In genomic region chr6:83101316-83101687, GRCm38 (mm10) we compare ENCODE assay signal across 8 mouse cellular contexts. TPM values are rescaled to one million over a fixed set of nuclear protein-coding genes. Genes with fewer than 3 reads are reported as not detected.
DNase-seq lines count a peak whose midpoint lies in the region; ATAC-seq and TF ChIP-seq lines count a peak whose summit lies in the region.

Gene Ccdc142, plus strand, starts transcription at chr6:83101601.
Gene Gm42688, plus strand, starts transcription at chr6:83101617.

- H3K9me3 ChIP-seq in ES-Bruce4 (replicated peaks; ENCODE audit: control insufficient read depth, insufficient read depth, low read length, poor library complexity, severe bottlenecking): no peaks in the 10 kb centered on the region
- H3K9me3 ChIP-seq in forebrain, embryonic 12.5 days: no peaks in the 10 kb centered on the region
- no peaks in the 10 kb centered on the region for H3K9me3 ChIP-seq in heart, postnatal 0 days (replicated peaks; ENCODE audit: control insufficient read depth, low read length)
- no peaks in the 10 kb centered on the region for H3K9me3 ChIP-seq in liver, embryonic 14.5 days (ENCODE audit: control insufficient read depth, low read length)
- no peaks in the 10 kb centered on the region for H3K9me3 ChIP-seq in neural tube, embryonic 12.5 days

- H3K27ac ChIP-seq in ES-Bruce4 (ENCODE audit: insufficient read depth, low read length): no peak within 1 kb of the TSS
- H3K27ac ChIP-seq in forebrain, embryonic 12.5 days: peak within 1 kb of the TSS; percentile 64
- H3K27ac ChIP-seq in heart, postnatal 0 days (ENCODE audit: low read depth): peak within 1 kb of the TSS; percentile 85
- peak within 1 kb of the TSS; percentile 60 for H3K27ac ChIP-seq in liver, embryonic 14.5 days
- peak within 1 kb of the TSS; percentile 65; the same call in 1 of the 2 replicates for H3K27ac ChIP-seq in neural tube, embryonic 12.5 days

- no peaks in the 10 kb centered on the region for H3K36me3 ChIP-seq in ES-Bruce4 (ENCODE audit: control insufficient read depth, insufficient read depth, low read length, poor library complexity, severe bottlenecking)
- no peaks in the 10 kb centered on the region for H3K36me3 ChIP-seq in forebrain, embryonic 12.5 days (replicated peaks)
- peaks cover 8% of the 10 kb centered on the region for H3K36me3 ChIP-seq in heart, postnatal 0 days (replicated peaks; ENCODE audit: control insufficient read depth, insufficient read depth, low read length)
- H3K36me3 ChIP-seq in liver, embryonic 14.5 days (replicated peaks; ENCODE audit: control insufficient read depth, insufficient read depth, low read depth): no peaks in the 10 kb centered on the region
- H3K36me3 ChIP-seq in neural tube, embryonic 12.5 days: peaks cover 3% of the 10 kb centered on the region; the same call in 1 of the 2 replicates

- peak within 1 kb of the TSS; percentile 42 for H3K9ac ChIP-seq in ES-Bruce4 (ENCODE audit: low read depth, poor library complexity, severe bottlenecking)
- H3K9ac ChIP-seq in forebrain, embryonic 12.5 days: peak within 1 kb of the TSS; percentile 69
- peak within 1 kb of the TSS; percentile 75 for H3K9ac ChIP-seq in heart, postnatal 0 days (replicated peaks; ENCODE audit: low read depth, low read length)
- H3K9ac ChIP-seq in liver, embryonic 14.5 days (replicated peaks): peak within 1 kb of the TSS; percentile 86
- H3K9ac ChIP-seq in neural tube, embryonic 12.5 days: peak within 1 kb of the TSS; percentile 85

- peak; percentile 95 for ATAC-seq in cerebellum, adult (ENCODE audit: insufficient number of reproducible peaks, low FRiP score, low TSS enrichment)
- peak; percentile 85 for ATAC-seq in forebrain, embryonic 12.5 days (ENCODE audit: low FRiP score)
- ATAC-seq in heart, postnatal 0 days (ENCODE audit: insufficient read depth, low read depth): peak; percentile 87
- peak; percentile 83 for ATAC-seq in liver, embryonic 14.5 days (ENCODE audit: insufficient read depth)
- ATAC-seq in neural tube, embryonic 12.5 days (ENCODE audit: low FRiP score, low read depth): peak; percentile 92

- TF ChIP-seq CTCF in ES-Bruce4 (IDR thresholded peaks at IDR 0.05; ENCODE audit: low read depth, low read length): peak; percentile 46
- TF ChIP-seq CTCF in heart, postnatal 0 days (IDR thresholded peaks at IDR 0.05; ENCODE audit: low read depth): peak; percentile 67
- TF ChIP-seq CTCF in liver, embryonic 14.5 days (IDR thresholded peaks at IDR 0.05; ENCODE audit: low read depth): peak; percentile 87

- no peak for TF ChIP-seq POLR2A in ES-Bruce4 (IDR thresholded peaks at IDR 0.05; ENCODE audit: insufficient read depth, low read length)

- H3K4me2 ChIP-seq in forebrain, embryonic 12.5 days: peak within 1 kb of the TSS; percentile 94
- H3K4me2 ChIP-seq in heart, postnatal 0 days (ENCODE audit: low read depth, low read length): peak within 1 kb of the TSS; percentile 97
- H3K4me2 ChIP-seq in liver, embryonic 14.5 days (ENCODE audit: low read depth): peak within 1 kb of the TSS; percentile 93
- peak within 1 kb of the TSS; percentile 99 for H3K4me2 ChIP-seq in neural tube, embryonic 12.5 days (replicated peaks)

- no peak for TF ChIP-seq EP300 in ES-Bruce4 (IDR thresholded peaks at IDR 0.05; ENCODE audit: insufficient read depth, low read depth, low read length)
- no peak for TF ChIP-seq EP300 in heart, postnatal 0 days (IDR thresholded peaks at IDR 0.05; ENCODE audit: low read depth)
- no peak for TF ChIP-seq EP300 in liver, embryonic 14.5 days (IDR thresholded peaks at IDR 0.05; ENCODE audit: low read depth)

- DNase-seq in heart, postnatal 0 days (ENCODE audit: low spot score): peak; percentile 91
- DNase-seq in kidney, postnatal 36 days: peak; percentile 94 to 95
- DNase-seq in liver, embryonic 14.5 days (ENCODE audit: low read depth in 3 of 3, low spot score in 3 of 3): peak; percentile 84 to 91 (median 86)
- DNase-seq in telencephalon, adult 2 months (ENCODE audit: low read depth, low spot score): peak; percentile 88

- under 1% methylated on average over 25 of the region's 25 CpGs for WGBS in forebrain, embryonic 12.5 days
- WGBS in heart, postnatal 0 days: under 1% methylated on average over 25 of the region's 25 CpGs
- under 1% methylated on average over 25 of the region's 25 CpGs for WGBS in liver, embryonic 14.5 days (ENCODE audit: insufficient replicate concordance)
- WGBS in neural tube, embryonic 12.5 days: under 1% methylated on average over 25 of the region's 25 CpGs

- no peaks in the 10 kb centered on the region for H3K4me1 ChIP-seq in ES-Bruce4 (ENCODE audit: control insufficient read depth, insufficient read depth, low read length)
- H3K4me1 ChIP-seq in forebrain, embryonic 12.5 days: peaks cover 21% of the 10 kb centered on the region
- 0 out of 2 replicates have a peak, but pooled peaks cover 10% of the 10 kb centered on the region for H3K4me1 ChIP-seq in heart, postnatal 0 days (ENCODE audit: control insufficient read depth, insufficient read depth)
- H3K4me1 ChIP-seq in liver, embryonic 14.5 days (replicated peaks; ENCODE audit: control insufficient read depth in 2 of 2, insufficient read depth in 2 of 2, low read length in 1 of 2): peaks cover 8% of the 10 kb centered on the region in 2 experiments
- H3K4me1 ChIP-seq in neural tube, embryonic 12.5 days: peaks cover 18% of the 10 kb centered on the region

- no peaks in the 10 kb centered on the region for H3K27me3 ChIP-seq in ES-Bruce4 (ENCODE audit: control insufficient read depth, insufficient read depth, low read length, poor library complexity, severe bottlenecking)
- peaks cover 29% of the 10 kb centered on the region for H3K27me3 ChIP-seq in forebrain, embryonic 12.5 days
- no peaks in the 10 kb centered on the region for H3K27me3 ChIP-seq in heart, postnatal 0 days (ENCODE audit: control insufficient read depth, insufficient read depth, low read length)
- no peaks in the 10 kb centered on the region for H3K27me3 ChIP-seq in liver, embryonic 14.5 days (ENCODE audit: control insufficient read depth, insufficient read depth, low read length)
- H3K27me3 ChIP-seq in neural tube, embryonic 12.5 days (replicated peaks): peaks cover 3% of the 10 kb centered on the region; the same call in 1 of the 2 replicates

- H3K4me3 ChIP-seq in ES-Bruce4 (ENCODE audit: low read depth, low read length): peak within 1 kb of the TSS; percentile 87
- H3K4me3 ChIP-seq in forebrain, embryonic 12.5 days (replicated peaks): peak within 1 kb of the TSS; percentile 77
- H3K4me3 ChIP-seq in heart, postnatal 0 days (ENCODE audit: low read depth, low read length): peak within 1 kb of the TSS; percentile 72
- peak within 1 kb of the TSS; percentile 63 to 81 for H3K4me3 ChIP-seq in liver, embryonic 14.5 days (ENCODE audit: insufficient read depth in 1 of 2, low read depth in 2 of 2, low read length in 2 of 2)
- peak within 1 kb of the TSS; percentile 76 for H3K4me3 ChIP-seq in neural tube, embryonic 12.5 days

RNA-seq across cellular contexts. Expression of gene Ccdc142, which starts in this region (rescaled TPM):
- not detected in 2 replicates for polyA plus RNA-seq in ES-Bruce4 (2011; ENCODE audit: insufficient read depth, insufficient read length, low read depth, missing spikeins)
- 2.6 and 3.4 TPM in 2 replicates for polyA plus RNA-seq in forebrain, embryonic 12.5 days (2016; fragmentation: Nextera tagmentation; extraction: Ambion mirVana)
- total RNA-seq in heart, postnatal 0 days (2014; rRNA removed; ENCODE audit: low replicate concordance): 0.11 and 0.97 TPM in 2 replicates
- 1.1 and 1.6 TPM in 2 replicates for polyA plus RNA-seq in heart, postnatal 0 days (2015; fragmentation: Nextera tagmentation; extraction: Ambion mirVana)
- polyA plus RNA-seq in liver, embryonic 14.5 days (2012; rRNA removed): 1.0 and 1.1 TPM in 2 replicates
- 0.23 and 0.39 TPM in 2 replicates for polyA plus RNA-seq in liver, embryonic 14.5 days (2014; fragmentation: Nextera tagmentation; extraction: Ambion mirVana)
- 2.7 and 4.3 TPM in 2 replicates for polyA plus RNA-seq in neural tube, embryonic 12.5 days (2016; fragmentation: Nextera tagmentation; extraction: Ambion mirVana)

RNA-seq across cellular contexts. Expression of gene Gm42688, which starts in this region (rescaled TPM):
- 0.45 and 1.2 TPM in 2 replicates for polyA plus RNA-seq in ES-Bruce4 (2011; ENCODE audit: insufficient read depth, insufficient read length, low read depth, missing spikeins)
- polyA plus RNA-seq in forebrain, embryonic 12.5 days (2016; fragmentation: Nextera tagmentation; extraction: Ambion mirVana): 3.4 and 3.7 TPM in 2 replicates
- 2.4 and 3.4 TPM in 2 replicates for total RNA-seq in heart, postnatal 0 days (2014; rRNA removed; ENCODE audit: low replicate concordance)
- 1.1 and 1.4 TPM in 2 replicates for polyA plus RNA-seq in heart, postnatal 0 days (2015; fragmentation: Nextera tagmentation; extraction: Ambion mirVana)
- 2.2 and 2.4 TPM in 2 replicates for polyA plus RNA-seq in liver, embryonic 14.5 days (2012; rRNA removed)
- 0.76 and 0.86 TPM in 2 replicates for polyA plus RNA-seq in liver, embryonic 14.5 days (2014; fragmentation: Nextera tagmentation; extraction: Ambion mirVana)
- 4.8 and 5.1 TPM in 2 replicates for polyA plus RNA-seq in neural tube, embryonic 12.5 days (2016; fragmentation: Nextera tagmentation; extraction: Ambion mirVana)
